Mouse (Mus musculus): ENCODE results near the gene Gm5941.
"Not testable (repeated sequence)": the region's sequence is repeated elsewhere in the genome, so short reads cannot be mapped to it uniquely, and the experiment has no call there.

Gm5941 gene

GRCm38 (mm10) chrX:92489649-92490048, at the start of gene Gm5941:
Gm5941 (plus strand) TSS chrX:92489949.
- not testable (repeated sequence) for DNase-seq (ENCODE audit: low spot score)

- no peak for DNase-seq (ENCODE audit: low spot score)
Observed at GRCm38 (mm10) chrX:92460496-92460895, 29.3 kb upstream of the Gm5941 start.

GRCm38 (mm10) chrX:92464773-92465172, 25.0 kb upstream of the Gm5941 start:
- no peak for DNase-seq (ENCODE audit: low spot score)

GRCm38 (mm10) chrX:92498254-92498653, 8.5 kb downstream of the Gm5941 start:
- no peak for DNase-seq (ENCODE audit: low spot score)

GRCm38 (mm10) chrX:92527826-92528225, 38.1 kb downstream of the Gm5941 start:
- no peak for DNase-seq (ENCODE audit: low spot score)
